Mouse (Mus musculus): ENCODE measurements around the gene Hif3a. TPM values are rescaled to one million over a fixed set of nuclear protein-coding genes. Genes with fewer than 3 reads are reported as not detected.
A peak's percentile ranks its signal among the peaks of the same experiment; 100 is the strongest.
"Not testable (repeated sequence)": the region's sequence is repeated elsewhere in the genome, so short reads cannot be mapped to it uniquely, and the experiment has no call there.

Hif3a gene
- 25.2 and 26.1 TPM in 2 replicates for polyA plus RNA-seq (2015; fragmentation: Nextera tagmentation; extraction: Ambion mirVana)

GRCm38 (mm10) chr7:17062389-17062788, at the start of gene Hif3a:
Gene Hif3a (minus strand): TSS chr7:17062427.
- peak; percentile 80 for ATAC-seq (ENCODE audit: low FRiP score, low TSS enrichment)
- peak within 1 kb of the TSS; percentile 99 for H3K27ac ChIP-seq (ENCODE audit: low read length)
- H3K4me2 ChIP-seq (replicated peaks; ENCODE audit: low read depth, low read length) = peak within 1 kb of the TSS; percentile 86
- 0% methylated on average over 15 of the region's 15 CpGs for WGBS
- peak within 1 kb of the TSS; percentile 56 for H3K4me3 ChIP-seq (ENCODE audit: low read length)
- H3K27me3 ChIP-seq (ENCODE audit: insufficient read depth, low read length) = no peaks in the 10 kb centered on the region
- no peaks in the 10 kb centered on the region for H3K9me3 ChIP-seq (ENCODE audit: low read length)
- H3K9ac ChIP-seq (replicated peaks; ENCODE audit: low read length) = peak within 1 kb of the TSS; percentile 75
- no peaks in the 10 kb centered on the region for H3K36me3 ChIP-seq (ENCODE audit: insufficient read depth, low read length)
- H3K4me1 ChIP-seq (ENCODE audit: insufficient read depth, low read length) = peaks cover 46% of the 10 kb centered on the region

DNA sequence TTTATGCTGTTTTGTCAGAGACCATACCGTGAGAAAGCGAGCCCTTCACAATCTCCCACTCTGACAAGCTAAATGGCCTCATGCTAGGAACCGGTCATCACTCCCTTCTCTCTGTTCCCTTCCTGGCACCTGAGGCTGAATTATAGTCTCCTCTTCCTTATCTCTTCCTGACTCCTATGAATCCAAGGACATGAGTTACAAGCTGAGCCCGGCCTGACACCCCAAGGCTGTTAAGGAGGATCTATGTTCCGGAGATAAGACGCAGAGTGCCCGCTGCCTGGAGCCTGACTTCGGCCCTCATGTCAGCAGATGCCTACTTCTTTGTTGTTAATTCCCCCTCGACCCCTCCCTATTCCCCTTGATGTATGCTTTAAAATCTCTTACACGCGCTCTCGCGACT, 39.4 kb upstream of the Hif3a start:
- H3K4me3 ChIP-seq (ENCODE audit: low read length); H3K27me3 ChIP-seq (ENCODE audit: insufficient read depth, low read length); H3K36me3 ChIP-seq (ENCODE audit: insufficient read depth, low read length); H3K27ac ChIP-seq (ENCODE audit: low read length); H3K9me3 ChIP-seq (ENCODE audit: low read length); H3K4me2 ChIP-seq (replicated peaks; ENCODE audit: low read depth, low read length); ATAC-seq (ENCODE audit: low FRiP score, low TSS enrichment); H3K9ac ChIP-seq (replicated peaks; ENCODE audit: low read length); H3K4me1 ChIP-seq (ENCODE audit: insufficient read depth, low read length): not testable (repeated sequence)
- 84% methylated on average over 13 of the region's 13 CpGs for WGBS

DNA sequence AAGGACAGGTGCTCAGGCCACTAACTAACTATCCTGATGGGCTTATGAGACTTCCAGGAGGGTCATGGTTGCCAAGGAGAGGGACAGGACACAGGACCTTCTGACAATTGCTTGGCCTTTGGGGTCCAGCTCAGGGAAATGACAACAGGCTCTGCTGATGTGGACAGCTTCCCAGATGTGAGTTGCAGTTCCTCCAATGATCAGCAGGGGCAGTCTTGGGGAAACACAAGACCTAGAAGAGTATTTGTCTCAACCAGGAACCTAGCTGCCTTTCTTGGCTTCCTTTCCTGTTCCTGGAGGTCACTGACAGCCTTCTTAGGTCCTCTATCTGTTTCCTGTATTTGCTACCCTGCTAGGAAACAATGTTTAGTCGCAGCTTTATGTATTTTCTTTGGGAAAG, 29.1 kb upstream of the Hif3a start:
- ATAC-seq (ENCODE audit: low FRiP score, low TSS enrichment) = no peak
- WGBS = 9% methylated on average over 1 of the region's 1 CpGs
- no peak overlapping the region for H3K27ac ChIP-seq (ENCODE audit: low read length)
- no peak overlapping the region for H3K9ac ChIP-seq (replicated peaks; ENCODE audit: low read length)
- H3K4me1 ChIP-seq (ENCODE audit: insufficient read depth, low read length) = no peaks in the 10 kb centered on the region
- no peaks in the 10 kb centered on the region for H3K27me3 ChIP-seq (ENCODE audit: insufficient read depth, low read length)
- no peak overlapping the region for H3K4me2 ChIP-seq (replicated peaks; ENCODE audit: low read depth, low read length)
- H3K4me3 ChIP-seq (ENCODE audit: low read length) = no peak overlapping the region
- H3K36me3 ChIP-seq (ENCODE audit: insufficient read depth, low read length) = no peaks in the 10 kb centered on the region
- H3K9me3 ChIP-seq (ENCODE audit: low read length) = no peaks in the 10 kb centered on the region

GRCm38 (mm10) chr7:17090058-17090585, 27.9 kb upstream of the Hif3a start:
- H3K4me2 ChIP-seq (replicated peaks; ENCODE audit: low read depth, low read length) = no peak overlapping the region
- H3K9ac ChIP-seq (replicated peaks; ENCODE audit: low read length) = no peak overlapping the region
- H3K27me3 ChIP-seq (ENCODE audit: insufficient read depth, low read length) = no peaks in the 10 kb centered on the region
- no peaks in the 10 kb centered on the region for H3K36me3 ChIP-seq (ENCODE audit: insufficient read depth, low read length)
- 61% methylated on average over 3 of the region's 3 CpGs for WGBS
- no peak overlapping the region for H3K27ac ChIP-seq (ENCODE audit: low read length)
- ATAC-seq (ENCODE audit: low FRiP score, low TSS enrichment) = no peak
- no peaks in the 10 kb centered on the region for H3K9me3 ChIP-seq (ENCODE audit: low read length)
- H3K4me1 ChIP-seq (ENCODE audit: insufficient read depth, low read length) = no peaks in the 10 kb centered on the region
- no peak overlapping the region for H3K4me3 ChIP-seq (ENCODE audit: low read length)

DNA sequence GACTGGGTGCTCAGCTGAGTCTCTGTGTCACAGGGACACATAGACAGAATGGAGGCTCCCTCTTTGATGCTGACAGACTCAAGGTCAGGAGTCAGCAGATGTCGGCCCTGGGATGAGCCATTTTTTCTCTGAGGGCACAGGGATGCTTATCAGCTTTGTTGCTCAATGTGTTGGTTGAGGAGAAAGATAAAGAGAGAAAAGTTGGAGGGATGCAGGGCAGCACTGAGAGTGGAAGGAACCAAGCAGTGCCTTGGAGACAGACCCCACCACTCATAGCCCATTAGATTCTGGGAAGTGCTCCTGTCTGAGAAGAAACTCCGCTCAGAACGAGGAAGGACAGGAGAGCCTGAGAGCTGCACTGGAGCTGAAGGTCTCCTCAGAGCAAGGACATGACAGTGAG, 25.5 kb upstream of the Hif3a start:
- Histone ChIP-seq H3K27ac (ENCODE audit: low read length) (no peak overlapping the region), H3K4me1 (ENCODE audit: insufficient read depth, low read length) (no peaks in the 10 kb centered on the region), H3K4me3 (ENCODE audit: low read length) (no peak overlapping the region), H3K36me3 (ENCODE audit: insufficient read depth, low read length) (no peaks in the 10 kb centered on the region), H3K27me3 (ENCODE audit: insufficient read depth, low read length) (no peaks in the 10 kb centered on the region), H3K4me2 (replicated peaks; ENCODE audit: low read depth, low read length) (no peak overlapping the region), H3K9me3 (ENCODE audit: low read length) (no peaks in the 10 kb centered on the region), H3K9ac (replicated peaks; ENCODE audit: low read length) (no peak overlapping the region)
- no peak for ATAC-seq (ENCODE audit: low FRiP score, low TSS enrichment)
- 70% methylated on average over 3 of the region's 3 CpGs for WGBS

GRCm38 (mm10) chr7:17082766-17083165, 20.5 kb upstream of the Hif3a start:
- no peak overlapping the region for H3K27ac ChIP-seq (ENCODE audit: low read length)
- H3K4me1 ChIP-seq (ENCODE audit: insufficient read depth, low read length) = no peaks in the 10 kb centered on the region
- no peaks in the 10 kb centered on the region for H3K36me3 ChIP-seq (ENCODE audit: insufficient read depth, low read length)
- H3K9ac ChIP-seq (replicated peaks; ENCODE audit: low read length) = no peak overlapping the region
- no peaks in the 10 kb centered on the region for H3K9me3 ChIP-seq (ENCODE audit: low read length)
- no peak overlapping the region for H3K4me2 ChIP-seq (replicated peaks; ENCODE audit: low read depth, low read length)
- ATAC-seq (ENCODE audit: low FRiP score, low TSS enrichment) = no peak
- H3K4me3 ChIP-seq (ENCODE audit: low read length) = no peak overlapping the region
- no peaks in the 10 kb centered on the region for H3K27me3 ChIP-seq (ENCODE audit: insufficient read depth, low read length)
- 81% methylated on average over 4 of the region's 4 CpGs for WGBS

GRCm38 (mm10) chr7:17078076-17078654, 15.9 kb upstream of the Hif3a start:
- Histone ChIP-seq H3K9me3 (ENCODE audit: low read length) (no peaks in the 10 kb centered on the region), H3K4me2 (replicated peaks; ENCODE audit: low read depth, low read length) (no peak overlapping the region), H3K27me3 (ENCODE audit: insufficient read depth, low read length) (no peaks in the 10 kb centered on the region), H3K4me3 (ENCODE audit: low read length) (no peak overlapping the region), H3K36me3 (ENCODE audit: insufficient read depth, low read length) (no peaks in the 10 kb centered on the region), H3K27ac (ENCODE audit: low read length) (no peak overlapping the region), H3K4me1 (ENCODE audit: insufficient read depth, low read length) (no peaks in the 10 kb centered on the region), H3K9ac (replicated peaks; ENCODE audit: low read length) (no peak overlapping the region)
- WGBS = 83% methylated on average over 7 of the region's 7 CpGs
- no peak for ATAC-seq (ENCODE audit: low FRiP score, low TSS enrichment)

GRCm38 (mm10) chr7:17076542-17076941, 14.3 kb upstream of the Hif3a start:
- Histone ChIP-seq H3K4me2 (replicated peaks; ENCODE audit: low read depth, low read length) (no peak overlapping the region), H3K9me3 (ENCODE audit: low read length) (no peaks in the 10 kb centered on the region), H3K9ac (replicated peaks; ENCODE audit: low read length) (no peak overlapping the region), H3K27me3 (ENCODE audit: insufficient read depth, low read length) (no peaks in the 10 kb centered on the region), H3K27ac (ENCODE audit: low read length) (no peak overlapping the region), H3K4me1 (ENCODE audit: insufficient read depth, low read length) (no peaks in the 10 kb centered on the region), H3K36me3 (ENCODE audit: insufficient read depth, low read length) (no peaks in the 10 kb centered on the region), H3K4me3 (ENCODE audit: low read length) (no peak overlapping the region)
- ATAC-seq (ENCODE audit: low FRiP score, low TSS enrichment) = no peak
- 93% methylated on average over 1 of the region's 1 CpGs for WGBS

DNA sequence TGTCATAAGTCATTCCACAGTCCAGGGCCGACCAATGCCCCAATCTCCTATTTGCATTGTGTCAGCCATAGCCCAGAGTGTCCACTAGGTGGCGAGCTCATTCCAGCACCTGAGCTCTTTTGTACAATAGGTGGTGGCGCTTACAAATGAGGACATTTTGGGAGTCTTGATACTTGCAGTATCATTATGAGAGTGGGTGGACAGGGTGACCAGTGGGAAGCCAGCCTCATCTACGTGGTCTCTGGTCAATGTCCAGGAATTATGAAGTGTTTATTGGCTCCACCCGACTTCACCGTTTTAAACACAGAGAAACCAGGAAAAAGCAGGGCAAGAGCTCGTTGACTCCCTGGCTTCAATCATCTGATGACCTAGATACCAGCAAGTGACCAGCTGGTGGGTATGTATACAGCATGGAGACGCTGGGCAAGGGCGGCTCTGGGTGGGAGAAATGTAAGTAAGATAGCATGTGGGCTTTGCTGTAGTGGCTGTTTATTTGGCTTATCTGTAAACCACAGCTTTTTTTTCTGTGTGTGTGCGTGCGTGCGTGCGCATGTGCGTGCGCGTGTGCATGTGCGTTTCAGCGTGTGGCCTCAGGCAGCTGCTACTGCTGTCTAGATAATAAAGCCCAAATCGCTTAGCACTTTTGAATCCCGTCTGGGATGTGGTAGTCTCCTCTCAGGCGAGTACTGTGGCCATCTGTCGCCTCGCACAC, 11.8 kb upstream of the Hif3a start, which contains the start of gene Psg16:
Psg16 (plus strand) TSS at position 137 of the 712 bp plus-strand sequence.
- WGBS = 67% methylated on average over 23 of the region's 23 CpGs
- 0 out of 2 replicates have a peak, but pooled peaks have one; percentile 42 for ATAC-seq (ENCODE audit: low FRiP score, low TSS enrichment)

DNA sequence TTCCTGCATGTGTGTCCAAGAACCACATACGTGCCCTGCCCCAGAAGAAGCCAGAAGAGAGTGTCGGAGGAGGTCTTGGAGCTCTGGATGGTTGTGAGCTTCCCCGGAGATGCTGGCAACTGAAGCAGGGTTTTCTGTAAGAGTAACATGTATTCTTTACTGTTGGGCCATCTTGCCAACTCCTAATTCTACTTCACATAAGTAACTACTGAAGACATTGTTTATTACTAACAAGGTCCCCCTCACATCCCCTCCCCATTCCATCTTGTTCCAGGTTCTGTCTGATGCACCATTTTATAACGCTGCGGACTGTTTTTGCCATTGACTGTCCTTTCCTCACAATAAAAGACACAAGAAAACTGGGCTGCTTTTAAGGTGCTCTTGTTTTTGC, 11.3 kb upstream of the Hif3a start:
- no peak overlapping the region for H3K4me2 ChIP-seq (replicated peaks; ENCODE audit: low read depth, low read length)
- no peak overlapping the region for H3K4me3 ChIP-seq (ENCODE audit: low read length)
- no peak overlapping the region for H3K27ac ChIP-seq (ENCODE audit: low read length)
- ATAC-seq (ENCODE audit: low FRiP score, low TSS enrichment) = no peak
- H3K4me1 ChIP-seq (ENCODE audit: insufficient read depth, low read length) = no peaks in the 10 kb centered on the region
- no peak overlapping the region for H3K9ac ChIP-seq (replicated peaks; ENCODE audit: low read length)
- no peaks in the 10 kb centered on the region for H3K9me3 ChIP-seq (ENCODE audit: low read length)
- no peaks in the 10 kb centered on the region for H3K36me3 ChIP-seq (ENCODE audit: insufficient read depth, low read length)
- WGBS = 58% methylated on average over 5 of the region's 5 CpGs
- H3K27me3 ChIP-seq (ENCODE audit: insufficient read depth, low read length) = no peaks in the 10 kb centered on the region

More for the DNA sequence above, 11.8 kb upstream of the Hif3a start, which contains the start of gene Psg16:
- Histone ChIP-seq H3K4me2 (replicated peaks; ENCODE audit: low read depth, low read length) (no peak within 1 kb of the TSS), H3K4me3 (ENCODE audit: low read length) (no peak within 1 kb of the TSS), H3K36me3 (ENCODE audit: insufficient read depth, low read length) (no peaks in the 10 kb centered on the region), H3K4me1 (ENCODE audit: insufficient read depth, low read length) (no peaks in the 10 kb centered on the region), H3K9me3 (ENCODE audit: low read length) (no peaks in the 10 kb centered on the region), H3K27ac (ENCODE audit: low read length) (no peak within 1 kb of the TSS), H3K27me3 (ENCODE audit: insufficient read depth, low read length) (no peaks in the 10 kb centered on the region), H3K9ac (replicated peaks; ENCODE audit: low read length) (no peak within 1 kb of the TSS)
